Mouse (Mus musculus) olfactory bulb, adult 2 months (tissue): Measurements from ENCODE around the gene Fez1. TPM values are rescaled to one million over a fixed set of nuclear protein-coding genes. Genes with fewer than 3 reads are reported as not detected.
A peak's percentile ranks its signal among the peaks of the same experiment; 100 is the strongest.

Experiments
- H3K27ac ChIP-seq: fragments of 200-500 bp; 2 replicates; pipeline ENCODE4 v1.5.1; 2012; ENCODE audit warnings: low read depth, low read length; ENCODE audit not compliant: insufficient read depth
- H3K4me1 ChIP-seq: fragments of 200-500 bp; 2 replicates; pipeline ENCODE4 v1.6.1; 2012; ENCODE audit warnings: low read length; ENCODE audit not compliant: control insufficient read depth, insufficient read depth
- H3K4me3 ChIP-seq: fragments of 200-500 bp; 2 replicates; pipeline ENCODE4 v1.5.1; 2012; ENCODE audit warnings: mild to moderate bottlenecking, low read depth, low read length, moderate library complexity; ENCODE audit not compliant: insufficient read depth
- CTCF ChIP-seq: fragments of 200-500 bp; IDR thresholded peaks from 2 replicates; pipeline ENCODE4 v1.5.1; 2012; ENCODE audit warnings: low read depth, mild to moderate bottlenecking, low read length, moderate library complexity; ENCODE audit not compliant: insufficient read depth
- POLR2A ChIP-seq: fragments of 200-500 bp; IDR thresholded peaks from 2 replicates; pipeline ENCODE4 v1.6.1; 2012; ENCODE audit warnings: mild to moderate bottlenecking, low read depth, low read length, moderate library complexity; ENCODE audit not compliant: insufficient read depth
- WGBS: fragments of 180-500 bp; shearing (Covaris S2); methylation state at CpG from one replicate; pipeline ENCODE4 v1.1.7; 2018; 5-methylcytosine and 5-hydroxymethylcytosine counted together
- polyA plus RNA-seq: library from polyadenylated mRNA; stranded (reverse); fragments of >200 nt; gene quantifications from 2 replicates; pipeline ENCODE4 v1.2.4, GENCODE M21; 2012; ENCODE audit warnings: low replicate concordance; ENCODE audit not compliant: missing spikeins, insufficient read depth, insufficient read length

Fez1 gene
- polyA plus RNA-seq, 1 experiment = not detected

GRCm38 (mm10) chr9:36856351-36856750 is 34.7 kb downstream of the Fez1 start:
- Histone ChIP-seq H3K4me3 (no peak overlapping the region), H3K4me1 (peaks cover 10% of the 10 kb centered on the region), H3K27ac (no peak overlapping the region)
- TF ChIP-seq POLR2A (no peak), CTCF (no peak)
- WGBS = 29% methylated on average over 2 of the region's 2 CpGs

GRCm38 (mm10) chr9:36857476-36858117 is 35.9 kb downstream of the Fez1 start:
- 24% methylated on average over 8 of the region's 8 CpGs for WGBS
- no peak overlapping the region for H3K4me3 ChIP-seq
- TF ChIP-seq CTCF = no peak
- no peak for TF ChIP-seq POLR2A
- H3K27ac ChIP-seq = no peak overlapping the region; the same call in none of the 2 replicates
- H3K4me1 ChIP-seq = peaks cover 10% of the 10 kb centered on the region

GRCm38 (mm10) chr9:36858677-36859076 is 37.0 kb downstream of the Fez1 start:
- no peak overlapping the region for H3K4me3 ChIP-seq
- TF ChIP-seq CTCF (no peak), POLR2A (no peak)
- 35% methylated on average over 4 of the region's 4 CpGs for WGBS
- no peak overlapping the region for H3K27ac ChIP-seq
- peaks cover 8% of the 10 kb centered on the region for H3K4me1 ChIP-seq

- TF ChIP-seq CTCF (no peak), POLR2A (no peak)
- Histone ChIP-seq H3K4me3 (no peak overlapping the region), H3K4me1 (peaks cover 11% of the 10 kb centered on the region), H3K27ac (no peak overlapping the region)
- WGBS = 80% methylated on average over 2 of the region's 2 CpGs
These were observed 40.9 kb downstream of the Fez1 start for GRCm38 (mm10) chr9:36862576-36862975.

GRCm38 (mm10) chr9:36863694-36864093 is 42.0 kb downstream of the Fez1 start:
- peaks cover 7% of the 10 kb centered on the region for H3K4me1 ChIP-seq
- no peak overlapping the region for H3K4me3 ChIP-seq
- 64% methylated on average over 3 of the region's 3 CpGs for WGBS
- TF ChIP-seq CTCF = no peak
- no peak for TF ChIP-seq POLR2A
- H3K27ac ChIP-seq = no peak overlapping the region

GRCm38 (mm10) chr9:36864862-36865813 is 43.5 kb downstream of the Fez1 start:
- no peak overlapping the region for H3K4me3 ChIP-seq
- H3K27ac ChIP-seq = peak overlapping the region; percentile 84
- 29% methylated on average over 4 of the region's 4 CpGs for WGBS

GRCm38 (mm10) chr9:36868662-36869061 is 47.0 kb downstream of the Fez1 start:
- 92% methylated on average over 6 of the region's 6 CpGs for WGBS
- H3K4me3 ChIP-seq = no peak overlapping the region
- H3K4me1 ChIP-seq = peaks cover 8% of the 10 kb centered on the region
- H3K27ac ChIP-seq = no peak overlapping the region
- no peak for TF ChIP-seq CTCF
- TF ChIP-seq POLR2A = no peak

More at GRCm38 (mm10) chr9:36864862-36865813, 43.5 kb downstream of the Fez1 start:
- peaks cover 6% of the 10 kb centered on the region; the same call in 1 of the 2 replicates for H3K4me1 ChIP-seq
- TF ChIP-seq CTCF (no peak), POLR2A (no peak)

GRCm38 (mm10) chr9:36870263-36870662 is 48.6 kb downstream of the Fez1 start:
- Histone ChIP-seq H3K4me1 (peaks cover 7% of the 10 kb centered on the region), H3K4me3 (no peak overlapping the region), H3K27ac (no peak overlapping the region)
- 0% methylated on average over 1 of the region's 1 CpGs for WGBS
- TF ChIP-seq POLR2A = no peak
- no peak for TF ChIP-seq CTCF

GRCm38 (mm10) chr9:36873796-36874195 is 52.1 kb downstream of the Fez1 start:
- no peak for TF ChIP-seq POLR2A
- no peak for TF ChIP-seq CTCF
- WGBS = 58% methylated on average over 2 of the region's 2 CpGs
- H3K27ac ChIP-seq = no peak overlapping the region
- no peak overlapping the region for H3K4me3 ChIP-seq
- H3K4me1 ChIP-seq = peaks cover 2% of the 10 kb centered on the region
